Mouse (Mus musculus): ENCODE measurements at regions not wholly inside any gene's neighbourhood (a gene's known extent, or its start where the extent isn't known, plus 50 kb on each side); places are given as distances from the start of the nearest gene placed in this dataset.

DNA sequence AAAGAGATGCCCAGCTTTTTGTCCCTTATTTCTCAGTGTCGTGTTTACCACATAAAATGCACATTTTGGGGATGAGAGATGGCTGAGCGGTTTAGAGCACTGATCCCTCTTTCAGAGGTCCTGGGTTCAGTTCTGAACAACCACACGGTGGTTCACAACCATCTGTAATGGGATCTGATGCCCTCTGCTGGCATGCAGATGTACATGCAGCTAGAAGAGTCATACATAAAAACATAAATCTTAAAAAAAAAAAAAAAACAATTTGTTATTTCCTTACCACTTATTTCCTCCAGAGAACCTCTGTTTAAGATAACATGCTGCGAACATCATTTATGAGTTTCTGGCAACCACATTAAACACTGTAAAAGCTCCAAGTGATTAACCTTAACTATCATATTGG lies 149.0 kb upstream of the Slco3a1 start:
- no peak for TF ChIP-seq POLR2A (IDR thresholded peaks at IDR 0.05; ENCODE audit: low read depth, low read length)
- peak; percentile 34 for TF ChIP-seq CTCF (conservative IDR thresholded peaks at IDR 0.05; ENCODE audit: insufficient read depth, insufficient read length, low read depth, low read length)

Measured in kidney, adult 2 months (tissue).